Mouse (Mus musculus): ENCODE data around the gene Lhfpl3. TPM values are rescaled to one million over a fixed set of nuclear protein-coding genes. Genes with fewer than 3 reads are reported as not detected.

The Lhfpl3 gene
- total RNA-seq, 2 experiments from 2014 or later = not detected

DNA sequence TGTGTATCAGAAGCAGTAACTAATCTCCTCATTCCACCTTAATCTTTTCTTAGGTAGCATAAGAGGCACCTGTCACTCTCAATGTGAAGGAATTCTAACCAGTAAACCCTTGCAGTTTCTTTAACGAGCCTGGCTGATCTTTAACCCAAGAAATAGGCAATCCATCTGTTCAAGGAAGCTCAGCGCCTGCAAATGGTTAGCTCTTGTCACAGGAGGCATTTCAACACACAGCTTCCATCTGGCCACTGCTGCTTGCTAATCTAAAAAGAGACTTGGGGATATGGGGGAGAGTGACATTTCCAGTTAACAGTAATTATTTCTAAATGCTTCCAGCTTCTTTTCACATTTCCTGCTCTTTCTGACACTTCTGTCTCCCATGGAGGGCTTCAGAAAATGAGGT is 182.9 kb downstream of the Lhfpl3 start:
- no peak for DNase-seq

- DNase-seq = no peak
Observed at GRCm38 (mm10) chr5:22943306-22943705, 197.4 kb downstream of the Lhfpl3 start.

DNA sequence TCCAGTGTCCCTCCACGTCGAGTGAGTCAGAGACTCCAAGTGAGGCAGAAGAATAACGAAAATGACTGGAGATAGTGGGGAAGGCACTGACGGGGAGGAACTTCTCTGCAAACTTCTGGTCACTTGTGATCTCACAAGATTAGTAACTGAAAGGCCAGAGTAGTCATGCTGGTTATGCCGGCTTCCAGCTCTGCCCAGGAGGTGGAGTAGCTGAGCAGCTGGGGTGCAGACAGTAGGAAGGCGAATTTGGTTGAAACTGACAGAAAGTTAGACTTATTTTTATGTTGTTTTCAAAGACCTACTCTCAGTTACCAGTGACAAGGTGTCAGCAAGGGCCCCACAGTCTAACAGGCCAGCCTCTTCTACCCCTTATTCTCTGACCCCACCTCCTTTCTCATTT is 217.4 kb downstream of the Lhfpl3 start:
- DNase-seq = no peak

DNA sequence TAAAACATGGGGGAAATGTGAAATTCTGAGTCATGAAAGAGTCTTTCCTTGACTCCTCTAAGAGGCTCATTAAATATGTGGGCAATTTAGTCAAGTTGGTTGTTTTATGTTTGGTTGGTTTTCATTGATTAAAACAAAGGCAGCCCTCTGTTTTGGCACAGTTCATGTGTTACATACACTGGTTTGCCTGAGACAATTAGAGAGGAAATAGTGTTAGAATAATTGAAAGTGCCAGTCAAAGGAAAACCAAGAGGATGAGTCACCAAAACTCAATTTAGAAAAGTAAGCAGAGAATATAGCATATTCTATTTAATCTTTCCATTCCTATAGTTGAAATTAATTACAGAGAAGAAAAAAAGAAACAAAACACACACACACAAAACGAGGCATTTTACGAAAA is 240.9 kb downstream of the Lhfpl3 start:
- DNase-seq = no peak

DNA sequence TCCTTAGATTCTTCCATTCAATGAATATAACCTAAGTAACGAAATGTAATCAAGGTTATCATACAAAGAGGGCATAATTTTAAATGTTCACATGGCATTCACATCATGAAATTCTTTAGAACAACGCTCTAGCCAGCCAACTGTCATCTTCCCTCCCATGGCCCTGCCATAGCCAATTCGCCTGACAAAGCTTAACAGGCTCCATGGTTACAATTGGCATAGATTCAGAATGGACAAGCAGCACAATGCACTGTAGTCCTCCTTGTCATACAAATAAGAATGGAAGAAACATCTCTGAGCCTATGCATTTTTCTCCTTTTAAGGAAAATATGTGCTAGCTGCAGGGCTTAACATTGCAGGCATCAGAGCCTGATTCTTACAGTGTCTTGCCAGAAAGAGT is 254.0 kb downstream of the Lhfpl3 start:
- no peak for DNase-seq

DNA sequence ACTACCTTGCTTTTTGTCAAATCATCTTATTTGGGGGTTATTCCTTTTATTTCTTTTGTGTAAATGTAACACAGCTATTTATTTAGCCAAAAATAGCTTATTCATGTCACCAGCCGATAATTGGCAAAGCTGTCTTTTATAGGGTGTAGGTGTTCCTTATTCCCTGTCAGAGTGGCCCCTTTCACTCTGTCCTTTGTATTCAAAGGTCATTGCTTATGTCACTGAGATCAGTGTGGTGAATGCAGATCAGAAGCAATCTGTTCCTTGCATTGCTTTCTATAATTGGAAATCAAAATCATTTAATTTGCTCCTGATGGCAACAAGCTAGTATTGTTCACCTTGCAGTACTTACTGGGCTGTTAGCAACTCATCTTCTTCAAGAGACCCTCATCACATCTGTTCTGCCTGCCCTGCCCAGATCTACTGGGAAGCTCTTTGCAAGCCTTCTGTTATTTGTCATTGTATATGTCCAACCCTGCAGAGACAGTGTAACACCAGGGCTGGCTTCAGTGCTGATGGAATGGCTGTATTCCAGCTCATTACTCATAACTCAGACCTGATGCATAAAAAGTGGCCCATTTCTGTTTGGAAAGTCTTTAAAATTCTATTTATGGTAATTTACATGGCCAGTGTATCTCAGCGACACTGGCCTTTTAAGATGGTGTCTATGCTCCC is 257.4 kb downstream of the Lhfpl3 start:
- no peak for DNase-seq

DNA sequence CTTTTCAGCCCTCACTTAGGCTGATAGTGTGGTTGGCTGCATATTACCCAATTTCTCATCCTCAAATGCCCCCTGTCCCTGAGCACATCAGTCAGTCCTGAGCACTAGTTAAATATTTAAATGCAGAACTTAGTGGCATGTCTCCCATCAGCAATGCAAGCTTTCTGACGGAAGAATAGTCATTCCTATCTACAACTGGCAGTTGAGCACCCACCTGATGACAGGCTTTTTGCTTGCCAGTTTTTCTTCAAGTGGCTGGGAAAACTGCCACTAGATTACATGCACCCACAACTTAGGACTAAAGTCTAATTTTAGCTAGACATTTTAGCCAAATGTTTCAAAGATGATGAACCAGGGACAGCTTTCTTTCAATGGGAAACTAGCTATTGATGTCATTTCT is 260.3 kb downstream of the Lhfpl3 start:
- DNase-seq = no peak

DNA sequence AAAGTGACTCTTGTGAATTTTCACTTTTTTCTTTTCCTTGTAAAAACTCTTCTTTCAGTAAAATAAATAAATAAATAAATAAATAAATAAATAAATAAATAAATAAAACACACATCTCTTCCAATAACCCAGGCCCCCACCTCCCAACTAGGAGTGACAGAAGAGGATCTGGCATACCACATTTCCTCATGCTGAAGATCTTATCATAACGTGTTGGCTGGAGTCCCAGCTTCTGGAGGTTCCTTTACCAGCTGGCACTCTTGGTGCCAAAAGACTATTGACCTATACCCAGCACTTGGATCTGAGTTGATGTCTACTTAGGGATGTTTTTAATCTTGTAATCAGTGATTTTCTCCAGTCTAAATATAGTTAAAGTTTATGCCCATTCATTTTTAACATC is 264.6 kb downstream of the Lhfpl3 start:
- DNase-seq = no peak

GRCm38 (mm10) chr5:23013997-23014396 is 268.1 kb downstream of the Lhfpl3 start:
- no peak for DNase-seq

DNA sequence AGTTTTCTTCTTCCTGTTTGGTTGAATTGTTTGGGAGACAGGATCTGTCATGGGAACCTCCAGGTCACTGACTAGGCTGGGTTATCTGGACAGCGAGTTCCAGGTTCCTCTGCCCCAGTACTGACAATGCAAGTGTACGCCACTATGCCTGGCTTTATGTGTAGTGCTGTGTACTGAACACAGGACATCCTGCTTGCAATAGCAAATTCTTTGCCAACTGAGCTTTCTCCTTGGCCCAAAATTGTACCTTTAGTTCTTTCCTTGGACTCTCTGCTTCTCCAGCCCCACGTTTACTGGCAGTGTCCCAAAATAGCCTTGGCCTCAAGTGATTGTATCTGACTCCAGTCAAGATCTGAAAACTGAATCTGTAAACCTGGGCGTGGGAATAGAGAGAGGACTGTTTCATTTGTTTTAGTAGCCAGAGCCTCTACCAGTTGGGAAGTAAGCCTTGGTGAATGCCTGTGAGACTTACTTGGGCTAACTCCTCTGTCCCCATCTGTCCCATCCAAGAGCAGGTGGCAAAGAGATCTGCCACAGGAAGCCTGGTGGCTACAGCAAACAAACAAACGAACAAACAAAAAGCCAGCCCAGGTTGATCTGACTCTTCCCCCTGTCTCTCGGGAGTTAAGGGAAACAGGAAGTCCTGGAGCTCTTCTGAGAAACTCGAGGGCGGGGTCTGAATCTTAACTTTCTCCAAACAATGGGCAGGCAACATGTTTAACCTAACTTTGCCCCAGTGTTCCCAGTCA is 269.9 kb downstream of the Lhfpl3 start:
- peak; percentile 8 for DNase-seq

DNA sequence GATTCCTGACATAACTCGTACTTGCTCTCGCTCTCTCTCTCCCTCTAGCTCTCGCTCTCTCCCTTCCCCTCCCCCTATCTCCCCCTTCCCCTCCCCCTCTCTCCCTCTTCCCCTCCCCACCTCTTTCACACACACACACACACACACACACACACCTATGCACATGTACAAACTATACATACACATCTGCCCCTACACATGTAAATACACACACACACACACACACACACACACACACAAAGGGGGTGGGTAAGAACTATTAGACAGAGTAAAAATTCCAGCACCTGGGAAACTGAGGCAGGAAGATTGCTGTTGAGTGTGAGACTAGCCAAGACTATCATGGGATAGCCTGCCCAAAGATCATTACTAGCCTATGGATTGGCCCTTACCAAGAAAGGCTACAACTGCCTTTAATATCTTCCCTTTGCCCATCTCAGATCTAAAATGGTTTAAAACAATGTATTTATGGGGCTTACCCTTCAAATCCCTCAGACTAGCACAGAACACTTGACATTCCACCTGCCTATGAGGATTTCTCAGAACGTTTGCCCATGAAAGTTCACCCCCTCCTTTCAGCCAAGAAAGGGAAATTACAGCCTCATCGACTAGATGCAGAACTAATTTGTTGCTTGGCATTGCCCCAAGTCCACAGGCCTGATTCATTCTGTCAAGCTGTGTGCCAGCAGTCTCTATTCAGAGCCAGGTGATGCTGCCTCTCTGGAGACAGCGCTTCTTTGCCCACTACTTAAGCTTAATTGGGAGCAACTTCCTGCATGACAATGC is 289.3 kb downstream of the Lhfpl3 start:
- no peak for DNase-seq

- DNase-seq = no peak
Observed at GRCm38 (mm10) chr5:23035727-23036029, 289.8 kb downstream of the Lhfpl3 start.

DNA sequence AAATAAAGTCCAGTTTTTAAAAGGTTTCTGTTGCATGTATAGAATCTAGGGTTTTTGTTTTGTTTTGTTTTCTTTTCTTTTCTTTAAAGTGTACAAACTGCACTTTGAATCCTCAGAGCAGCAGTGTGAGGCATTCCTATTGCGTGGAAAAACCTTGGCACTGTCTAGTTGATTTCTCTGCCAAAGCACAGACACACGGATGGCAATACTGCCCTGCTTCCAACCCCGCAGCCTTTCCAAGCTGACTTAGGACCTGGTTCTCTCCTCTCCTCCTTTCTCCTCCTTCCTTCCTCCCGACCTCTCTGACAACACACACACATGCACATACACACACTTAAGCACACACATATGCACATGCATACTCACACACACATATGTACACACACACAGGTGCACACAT is 294.6 kb downstream of the Lhfpl3 start:
- DNase-seq = no peak

- DNase-seq = no peak
Observed at GRCm38 (mm10) chr5:23042862-23043261, 297.0 kb downstream of the Lhfpl3 start.

DNA sequence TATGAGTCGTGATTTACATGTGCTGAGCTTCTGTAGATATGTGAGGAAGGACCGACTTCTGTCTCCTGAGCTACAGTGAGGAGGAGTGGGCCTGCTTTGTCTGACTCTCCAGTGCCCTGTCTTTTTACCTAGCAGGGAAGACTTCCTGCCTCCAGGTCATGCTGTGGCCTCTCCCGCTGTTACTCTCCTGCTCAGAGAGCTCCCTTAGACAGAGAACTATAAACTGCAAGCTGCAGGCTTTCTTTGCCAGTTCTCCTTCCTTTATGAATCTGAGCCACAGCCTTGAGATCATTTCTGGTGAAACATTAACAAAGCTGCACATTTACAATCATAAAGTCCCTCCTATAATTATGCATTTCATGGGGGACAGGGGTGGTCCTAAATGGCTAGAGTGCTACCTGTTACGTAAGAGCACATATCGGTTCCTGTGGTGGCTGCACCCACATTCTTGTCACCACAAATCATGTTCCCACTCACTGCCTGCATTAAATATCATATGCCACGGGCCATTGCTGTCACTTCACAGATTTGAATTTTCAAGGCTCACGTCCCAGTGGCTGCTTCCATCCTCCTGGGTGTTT is 303.3 kb downstream of the Lhfpl3 start:
- DNase-seq = no peak

GRCm38 (mm10) chr5:23051458-23051857 is 305.6 kb downstream of the Lhfpl3 start:
- DNase-seq = no peak

DNA sequence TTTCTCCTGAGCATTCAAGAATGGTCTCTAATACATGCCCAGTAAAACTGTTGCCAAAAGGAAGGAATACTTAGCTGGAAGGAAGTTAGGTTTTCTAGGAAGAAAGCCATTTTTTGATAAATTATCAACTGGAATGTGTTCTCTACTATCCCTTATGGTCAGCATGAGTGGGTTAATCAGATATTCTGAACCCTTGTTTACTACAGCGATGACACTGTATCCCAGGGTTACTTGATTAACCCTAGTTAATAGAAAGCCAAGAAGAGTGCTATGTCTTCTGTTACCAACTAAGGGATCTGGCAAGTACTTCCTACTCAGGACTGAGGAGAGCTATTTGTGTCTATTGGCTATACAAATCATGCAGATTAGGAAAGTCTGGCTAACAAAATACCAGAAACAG is 349.0 kb downstream of the Lhfpl3 start:
- DNase-seq = no peak

DNA sequence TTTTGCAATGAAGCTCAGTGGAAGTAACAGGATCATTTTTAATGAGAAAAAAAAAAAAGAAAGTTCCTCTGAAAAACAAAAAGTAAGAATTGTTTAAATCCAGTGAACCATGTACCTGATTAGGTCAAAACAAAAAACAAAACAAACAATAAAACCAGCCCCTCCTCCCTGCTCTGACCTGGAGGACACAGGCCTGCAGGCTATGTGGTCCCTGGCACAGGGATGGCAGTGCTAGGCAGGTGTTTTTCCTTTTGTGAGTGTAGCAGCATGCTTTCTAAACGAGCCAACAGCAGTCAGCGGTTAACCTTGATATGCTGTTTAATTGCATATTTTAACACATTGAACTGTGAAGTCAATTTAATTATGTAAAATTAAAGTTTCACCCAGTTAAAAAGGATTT is 360.7 kb downstream of the Lhfpl3 start:
- DNase-seq = no peak

DNA sequence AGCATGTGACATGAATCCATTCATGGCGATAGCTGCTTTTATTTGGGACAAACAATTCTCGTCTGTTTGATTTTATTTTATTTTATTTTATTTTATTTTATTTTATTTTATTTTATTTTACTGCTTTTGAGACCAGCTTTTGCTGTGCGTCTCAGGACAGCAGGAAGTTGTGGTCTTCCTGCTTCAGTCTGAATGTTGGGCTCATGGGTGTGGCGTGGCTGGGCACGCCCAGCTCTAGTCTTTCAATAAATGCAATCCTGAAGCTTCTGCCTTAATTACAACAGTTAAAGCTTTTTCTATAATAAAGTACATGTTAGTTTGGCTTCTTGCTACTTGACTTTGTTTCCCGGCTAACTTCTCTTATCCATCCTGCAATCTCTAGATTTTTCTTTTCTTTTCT is 365.4 kb downstream of the Lhfpl3 start:
- DNase-seq = no peak

DNA sequence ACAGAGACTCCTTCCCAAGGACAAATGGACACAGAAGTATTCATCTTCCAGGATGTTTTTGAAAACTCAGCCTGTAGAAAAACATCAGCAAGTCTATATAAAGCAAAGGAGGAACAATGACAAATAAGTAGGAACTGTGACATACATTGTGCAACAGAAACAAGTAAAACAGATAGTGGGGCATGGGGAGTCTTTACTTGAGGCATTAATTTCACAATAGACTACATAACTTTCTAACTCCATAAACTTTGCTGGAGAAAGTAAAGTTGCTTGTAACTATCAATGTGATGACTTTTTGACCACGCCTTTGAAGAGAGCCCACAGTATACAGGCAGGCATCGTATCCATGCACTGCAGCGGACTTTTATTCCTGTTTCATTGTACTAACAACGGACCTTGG is 368.4 kb downstream of the Lhfpl3 start:
- DNase-seq = no peak

DNA sequence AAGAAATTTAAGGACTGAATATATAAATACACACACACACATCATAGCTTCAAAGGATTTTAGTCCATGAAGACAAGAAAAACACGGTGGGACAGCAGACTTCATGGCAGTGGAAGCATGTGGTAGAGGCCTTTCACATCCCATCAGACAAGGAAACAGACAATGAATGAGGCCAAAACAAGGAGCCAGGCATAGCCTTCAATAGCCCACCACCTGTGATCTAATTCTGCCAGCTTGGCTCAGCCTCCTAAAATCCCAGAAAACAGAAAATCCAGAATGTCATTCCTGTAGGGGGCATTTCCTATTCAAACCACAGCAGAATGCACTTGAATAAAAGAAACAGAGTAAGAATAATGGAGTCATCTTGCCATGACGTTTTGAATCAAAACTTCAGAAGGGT is 381.0 kb downstream of the Lhfpl3 start:
- no peak for DNase-seq

DNA sequence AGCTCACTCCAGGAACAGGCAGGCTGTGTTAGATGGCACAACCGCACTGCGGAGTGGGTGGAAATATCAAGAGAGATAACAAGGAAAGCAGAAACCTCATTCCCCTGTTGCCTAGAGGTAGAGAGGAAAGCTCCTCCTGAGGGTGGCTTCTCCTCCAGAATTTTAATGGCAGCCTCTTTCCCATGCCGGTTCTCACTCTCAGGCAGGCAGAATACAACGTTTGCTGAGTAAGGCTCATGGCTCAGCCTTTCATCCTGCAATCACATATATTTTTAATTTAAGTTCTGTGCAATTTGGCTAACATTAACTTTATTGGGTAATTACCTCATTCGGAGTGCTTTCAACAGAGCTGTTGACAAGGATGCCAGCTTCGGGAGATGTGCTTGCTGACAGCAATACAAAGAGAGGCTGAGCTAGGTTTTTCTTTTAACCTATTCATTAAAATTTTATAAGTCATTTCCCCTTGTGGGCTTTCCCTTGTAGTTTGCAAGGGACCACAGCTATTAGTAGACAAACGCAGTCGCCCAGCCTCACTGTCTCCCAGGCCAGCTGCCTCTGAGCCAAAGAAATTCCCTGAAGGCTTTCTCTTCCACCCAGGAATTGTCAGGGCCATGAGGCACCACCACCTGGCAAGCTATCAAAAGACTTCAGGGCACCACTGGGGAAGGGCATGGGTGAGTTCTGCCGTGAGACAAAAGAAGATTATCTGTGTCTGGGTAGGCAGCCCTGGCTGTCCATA is 394.5 kb downstream of the Lhfpl3 start:
- no peak for DNase-seq

Measured in gastrocnemius, postnatal 25 days (tissue).